Mouse (Mus musculus): ENCODE data around the gene Myl9. TPM values are rescaled to one million over a fixed set of nuclear protein-coding genes. Genes with fewer than 3 reads are reported as not detected.

Myl9 gene
- polyA plus RNA-seq, 1 experiment = 442 TPM

- peaks cover under 1% of the 10 kb centered on the region for H3K79me2 ChIP-seq (ENCODE audit: control insufficient read depth, insufficient read depth)
- no peaks in the 10 kb centered on the region for H3K27me3 ChIP-seq (ENCODE audit: control insufficient read depth, insufficient read depth, insufficient read length)
- TF ChIP-seq MAX (IDR thresholded peaks at IDR 0.05; ENCODE audit: low read depth) (no peak), POLR2A (IDR thresholded peaks at IDR 0.05; ENCODE audit: insufficient read length, low read depth) (peak; percentile 41)
- no peak overlapping the region for H3K4me2 ChIP-seq (ENCODE audit: low read depth)
- H3K36me3 ChIP-seq (ENCODE audit: control insufficient read depth, insufficient read depth) = peaks cover 57% of the 10 kb centered on the region
- H3K4me3 ChIP-seq = no peak overlapping the region
- no peak overlapping the region for H3ac ChIP-seq (ENCODE audit: control insufficient read depth, insufficient read length)
These were observed 13.5 kb upstream of the Myl9 start for GRCm38 (mm10) chr2:156761521-156762278.

GRCm38 (mm10) chr2:156762499-156762898, 12.7 kb upstream of the Myl9 start:
- H3ac ChIP-seq (ENCODE audit: control insufficient read depth, insufficient read length) = no peak overlapping the region
- H3K4me3 ChIP-seq = no peak overlapping the region
- H3K27me3 ChIP-seq (ENCODE audit: control insufficient read depth, insufficient read depth, insufficient read length) = no peaks in the 10 kb centered on the region
- TF ChIP-seq REST (IDR thresholded peaks at IDR 0.05; ENCODE audit: insufficient read depth, insufficient read length) = no peak
- no peak for TF ChIP-seq POLR2A (IDR thresholded peaks at IDR 0.05; ENCODE audit: insufficient read length, low read depth)
- TF ChIP-seq POLR2AphosphoS2 (IDR thresholded peaks at IDR 0.05; ENCODE audit: insufficient read length, low read depth) = no peak
- no peak for TF ChIP-seq SRF (IDR thresholded peaks at IDR 0.05; ENCODE audit: control insufficient read depth, insufficient read length, low read depth)
- TF ChIP-seq MYOD1 (IDR thresholded peaks at IDR 0.05; ENCODE audit: control insufficient read depth in 1 of 3, insufficient read length in 2 of 3, low read depth in 2 of 3) = no peak
- TF ChIP-seq USF1 (IDR thresholded peaks at IDR 0.05; ENCODE audit: low read depth) = no peak
- TF ChIP-seq CEBPB (IDR thresholded peaks at IDR 0.05; ENCODE audit: insufficient read depth, poor library complexity, severe bottlenecking) = no peak
- TF ChIP-seq MYOG (IDR thresholded peaks at IDR 0.05; ENCODE audit: control insufficient read depth in 1 of 3, insufficient read depth in 1 of 3, insufficient read length in 2 of 3, low read depth in 2 of 3) = no peak
- TF ChIP-seq E2F4 (IDR thresholded peaks at IDR 0.05; ENCODE audit: insufficient read depth) = no peak
- TF ChIP-seq MAX (IDR thresholded peaks at IDR 0.05; ENCODE audit: low read depth) = no peak
- no peak for TF ChIP-seq TCF12 (IDR thresholded peaks at IDR 0.05; ENCODE audit: insufficient read depth, poor library complexity, severe bottlenecking)
- TF ChIP-seq TCF3 (IDR thresholded peaks at IDR 0.05; ENCODE audit: insufficient read length, low read depth) = no peak
- H3K4me2 ChIP-seq (ENCODE audit: low read depth) = no peak overlapping the region
- H3K79me2 ChIP-seq (ENCODE audit: control insufficient read depth, insufficient read depth) = no peaks in the 10 kb centered on the region
- peaks cover 50% of the 10 kb centered on the region for H3K36me3 ChIP-seq (ENCODE audit: control insufficient read depth, insufficient read depth)

GRCm38 (mm10) chr2:156763101-156763500, 12.1 kb upstream of the Myl9 start:
- no peaks in the 10 kb centered on the region for H3K27me3 ChIP-seq (ENCODE audit: control insufficient read depth, insufficient read depth, insufficient read length)
- H3ac ChIP-seq (ENCODE audit: control insufficient read depth, insufficient read length) = no peak overlapping the region
- peaks cover 44% of the 10 kb centered on the region for H3K36me3 ChIP-seq (ENCODE audit: control insufficient read depth, insufficient read depth)
- no peaks in the 10 kb centered on the region for H3K79me2 ChIP-seq (ENCODE audit: control insufficient read depth, insufficient read depth)
- no peak overlapping the region for H3K4me2 ChIP-seq (ENCODE audit: low read depth)
- TF ChIP-seq E2F4 (IDR thresholded peaks at IDR 0.05; ENCODE audit: insufficient read depth) (no peak), SRF (IDR thresholded peaks at IDR 0.05; ENCODE audit: control insufficient read depth, insufficient read length, low read depth) (no peak), MYOD1 (IDR thresholded peaks at IDR 0.05; ENCODE audit: control insufficient read depth in 1 of 3, insufficient read length in 2 of 3, low read depth in 2 of 3) (no peak), POLR2A (IDR thresholded peaks at IDR 0.05; ENCODE audit: insufficient read length, low read depth) (no peak), MYOG (IDR thresholded peaks at IDR 0.05; ENCODE audit: control insufficient read depth in 1 of 3, insufficient read depth in 1 of 3, insufficient read length in 2 of 3, low read depth in 2 of 3) (no peak), CEBPB (IDR thresholded peaks at IDR 0.05; ENCODE audit: insufficient read depth, poor library complexity, severe bottlenecking) (no peak), TCF12 (IDR thresholded peaks at IDR 0.05; ENCODE audit: insufficient read depth, poor library complexity, severe bottlenecking) (no peak), MAX (IDR thresholded peaks at IDR 0.05; ENCODE audit: low read depth) (no peak)
- H3K4me3 ChIP-seq = no peak overlapping the region

- Histone ChIP-seq H3K4me2 (ENCODE audit: low read depth) (no peak overlapping the region), H3K36me3 (ENCODE audit: control insufficient read depth, insufficient read depth) (peaks cover 36% of the 10 kb centered on the region), H3K79me2 (ENCODE audit: control insufficient read depth, insufficient read depth) (no peaks in the 10 kb centered on the region), H3K4me3 (no peak overlapping the region), H3ac (ENCODE audit: control insufficient read depth, insufficient read length) (no peak overlapping the region), H3K27me3 (ENCODE audit: control insufficient read depth, insufficient read depth, insufficient read length) (no peaks in the 10 kb centered on the region)
- no peak for TF ChIP-seq POLR2A (IDR thresholded peaks at IDR 0.05; ENCODE audit: insufficient read length, low read depth)
- peak; percentile 29 for TF ChIP-seq POLR2AphosphoS2 (IDR thresholded peaks at IDR 0.05; ENCODE audit: insufficient read length, low read depth)
These were observed 11.2 kb upstream of the Myl9 start for GRCm38 (mm10) chr2:156764022-156764421.

- Histone ChIP-seq H3K4me3 (no peak overlapping the region), H3K36me3 (ENCODE audit: control insufficient read depth, insufficient read depth) (peaks cover 29% of the 10 kb centered on the region), H3K4me2 (ENCODE audit: low read depth) (no peak overlapping the region), H3K79me2 (ENCODE audit: control insufficient read depth, insufficient read depth) (no peaks in the 10 kb centered on the region), H3ac (ENCODE audit: control insufficient read depth, insufficient read length) (no peak overlapping the region), H3K27me3 (ENCODE audit: control insufficient read depth, insufficient read depth, insufficient read length) (no peaks in the 10 kb centered on the region)
- no peak for TF ChIP-seq MYOG (IDR thresholded peaks at IDR 0.05; ENCODE audit: control insufficient read depth in 1 of 3, insufficient read depth in 1 of 3, insufficient read length in 2 of 3, low read depth in 2 of 3)
- no peak for TF ChIP-seq TCF3 (IDR thresholded peaks at IDR 0.05; ENCODE audit: insufficient read length, low read depth)
- TF ChIP-seq POLR2AphosphoS2 (IDR thresholded peaks at IDR 0.05; ENCODE audit: insufficient read length, low read depth) = peak; percentile 42
These were observed 10.5 kb upstream of the Myl9 start for GRCm38 (mm10) chr2:156764747-156765146.
